Mouse (Mus musculus) heart, postnatal 0 days (tissue): ENCODE data around the gene Habp2.

Experiments
- CTCF ChIP-seq: IDR thresholded peaks from 2 replicates; pipeline ENCODE4 v1.5.1; 2016; ENCODE audit warnings: antibody characterized with exemption, control low read depth, low read depth
- EP300 ChIP-seq: IDR thresholded peaks from 2 replicates; pipeline ENCODE4 v1.6.1; 2016; ENCODE audit warnings: antibody characterized with exemption, low read depth

DNA sequence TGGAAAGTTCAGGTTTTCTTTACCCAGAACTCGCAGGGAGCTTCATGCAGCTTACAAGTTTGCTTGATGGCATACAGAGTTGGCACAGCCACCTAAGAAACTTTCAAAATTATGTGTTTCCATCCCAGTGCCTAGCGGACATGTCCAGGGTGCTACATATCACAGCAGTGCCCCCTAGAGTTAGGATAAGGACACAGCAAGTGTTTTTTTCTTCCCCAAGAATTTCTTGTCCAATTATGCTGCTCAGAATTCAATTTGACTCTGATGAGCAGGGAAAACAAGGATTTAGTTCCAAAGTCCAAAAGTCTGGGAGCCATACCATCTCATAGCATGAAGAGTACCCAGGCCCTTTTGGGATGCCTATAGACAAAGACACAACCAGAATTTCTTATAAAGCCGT is 59.1 kb downstream of the Habp2 start:
- TF ChIP-seq CTCF: peak; percentile 50
- no peak for TF ChIP-seq EP300
